Mouse (Mus musculus): ENCODE data around the gene Acot7.

Acot7 gene

DNA sequence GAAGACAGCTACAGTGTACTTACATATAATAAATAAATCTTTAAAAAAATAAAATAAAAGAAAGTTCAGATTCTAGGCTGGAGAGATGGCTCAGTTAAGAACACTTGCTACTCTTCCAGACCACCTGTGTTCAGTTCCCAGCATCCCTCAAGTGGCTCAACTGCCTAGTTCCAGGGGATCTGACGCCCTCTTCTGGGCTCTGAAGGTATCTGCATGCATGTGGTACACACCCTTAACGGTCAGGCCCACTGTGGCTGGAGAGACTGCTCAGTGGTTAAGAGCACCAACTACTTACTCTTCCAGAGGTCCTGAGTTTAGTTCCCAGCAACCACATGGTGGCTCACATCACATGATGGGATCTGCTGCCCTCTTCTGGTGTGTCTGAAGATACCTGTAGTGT lies 100.0 kb downstream of the Acot7 start:
- no peak for DNase-seq

DNA sequence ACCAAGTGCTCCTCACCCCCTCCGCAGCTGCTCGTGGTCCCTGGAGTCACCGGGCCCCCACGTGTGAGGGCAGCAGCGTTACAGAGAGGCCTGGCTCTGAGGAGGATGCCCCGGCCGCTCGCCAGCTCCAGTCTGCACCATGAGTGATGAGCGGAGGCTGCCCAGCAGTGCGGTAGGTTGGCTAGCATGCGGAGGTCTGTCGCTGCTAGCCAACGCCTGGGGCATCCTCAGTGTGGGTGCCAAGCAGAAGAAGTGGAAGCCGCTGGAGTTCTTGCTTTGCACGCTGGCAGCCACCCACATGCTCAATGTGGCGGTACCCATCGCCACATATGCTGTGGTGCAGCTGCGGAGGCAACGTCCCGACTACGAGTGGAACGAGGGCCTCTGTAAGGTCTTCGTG lies 101.1 kb downstream of the Acot7 start:
- no peak for DNase-seq

- no peak for DNase-seq
Measured at GRCm38 (mm10) chr4:152281601-152282000, 103.7 kb downstream of the Acot7 start.

GRCm38 (mm10) chr4:152282721-152283120 lies 104.8 kb downstream of the Acot7 start:
- no peak for DNase-seq

DNA sequence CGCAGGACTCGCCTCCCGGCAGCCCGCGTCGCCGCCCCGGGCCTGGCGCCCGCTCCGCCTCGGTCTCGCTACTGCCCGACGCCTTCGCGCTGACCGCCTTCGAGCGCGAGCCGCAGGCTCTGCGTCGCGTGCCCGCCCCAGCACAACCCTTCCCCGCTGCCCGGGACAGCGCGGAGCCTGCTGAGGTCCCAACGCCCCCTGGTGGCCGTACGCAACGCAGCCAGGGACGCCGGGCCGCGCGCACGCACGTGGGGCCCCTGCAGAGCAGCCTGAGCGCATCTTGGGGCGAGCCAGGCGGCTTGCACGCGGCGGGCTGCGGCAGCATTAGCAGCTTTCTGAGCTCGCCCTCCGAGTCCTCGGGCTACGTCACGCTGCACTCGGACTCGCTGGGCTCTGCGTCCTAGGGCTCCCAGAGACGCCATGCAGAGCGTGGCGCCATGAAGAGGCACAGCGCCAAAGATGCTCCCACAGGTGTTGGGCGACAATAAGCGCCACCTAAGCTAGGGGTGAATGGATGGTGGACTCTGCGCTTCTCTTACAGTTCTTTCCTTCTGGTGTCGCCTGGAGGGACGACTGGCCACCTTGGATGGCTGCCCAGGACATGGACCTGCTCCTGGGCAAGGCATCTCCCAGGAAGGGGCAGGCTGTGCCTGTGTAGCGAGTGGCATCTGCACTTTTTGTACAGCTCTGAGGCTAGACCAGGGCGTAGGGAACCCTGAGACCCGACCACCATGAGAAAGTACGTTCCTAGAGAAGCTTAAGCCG lies 105.4 kb downstream of the Acot7 start:
- DNase-seq, result peak; percentile 86

- peak; percentile 92 for DNase-seq
Measured at GRCm38 (mm10) chr4:152285505-152285904, 107.6 kb downstream of the Acot7 start.

GRCm38 (mm10) chr4:152286183-152286582 lies 108.2 kb downstream of the Acot7 start:
- DNase-seq, result no peak

GRCm38 (mm10) chr4:152286887-152287286 lies 109.0 kb downstream of the Acot7 start:
- no peak for DNase-seq

- DNase-seq, result no peak
Measured at GRCm38 (mm10) chr4:152287317-152288120, 109.6 kb downstream of the Acot7 start.

- no peak for DNase-seq
Measured at GRCm38 (mm10) chr4:152288398-152288945, 110.5 kb downstream of the Acot7 start.

DNA sequence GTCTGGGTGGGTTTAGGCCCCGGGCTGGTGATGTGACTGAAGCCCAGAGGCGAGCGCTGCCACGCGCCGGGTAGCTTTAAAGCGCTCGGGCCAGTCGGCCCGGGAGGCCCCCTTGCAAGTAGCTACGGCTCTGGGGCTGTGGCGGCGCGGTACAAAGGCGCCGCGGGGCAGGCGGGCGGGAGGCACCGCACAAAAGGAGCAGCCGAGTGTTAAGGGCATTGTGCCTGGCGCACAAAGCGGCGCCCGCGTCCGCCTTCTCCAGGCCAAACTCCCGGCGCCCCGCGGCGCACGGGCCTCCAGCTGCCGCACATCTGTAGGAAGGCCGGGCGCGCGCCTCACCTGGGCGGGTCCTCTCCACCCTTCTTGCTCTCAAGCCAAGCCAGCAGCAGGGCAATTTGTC lies 112.5 kb downstream of the Acot7 start:
- DNase-seq, result no peak

- DNase-seq, result no peak
Measured at GRCm38 (mm10) chr4:152290991-152291390, 113.1 kb downstream of the Acot7 start.

GRCm38 (mm10) chr4:152291562-152291961 lies 113.6 kb downstream of the Acot7 start, which contains the start of gene Hes3:
Gene Hes3, minus strand, starts transcription at chr4:152291662.
- DNase-seq, result no peak

- no peak for DNase-seq
Measured at GRCm38 (mm10) chr4:152292102-152292765, 114.3 kb downstream of the Acot7 start.

DNA sequence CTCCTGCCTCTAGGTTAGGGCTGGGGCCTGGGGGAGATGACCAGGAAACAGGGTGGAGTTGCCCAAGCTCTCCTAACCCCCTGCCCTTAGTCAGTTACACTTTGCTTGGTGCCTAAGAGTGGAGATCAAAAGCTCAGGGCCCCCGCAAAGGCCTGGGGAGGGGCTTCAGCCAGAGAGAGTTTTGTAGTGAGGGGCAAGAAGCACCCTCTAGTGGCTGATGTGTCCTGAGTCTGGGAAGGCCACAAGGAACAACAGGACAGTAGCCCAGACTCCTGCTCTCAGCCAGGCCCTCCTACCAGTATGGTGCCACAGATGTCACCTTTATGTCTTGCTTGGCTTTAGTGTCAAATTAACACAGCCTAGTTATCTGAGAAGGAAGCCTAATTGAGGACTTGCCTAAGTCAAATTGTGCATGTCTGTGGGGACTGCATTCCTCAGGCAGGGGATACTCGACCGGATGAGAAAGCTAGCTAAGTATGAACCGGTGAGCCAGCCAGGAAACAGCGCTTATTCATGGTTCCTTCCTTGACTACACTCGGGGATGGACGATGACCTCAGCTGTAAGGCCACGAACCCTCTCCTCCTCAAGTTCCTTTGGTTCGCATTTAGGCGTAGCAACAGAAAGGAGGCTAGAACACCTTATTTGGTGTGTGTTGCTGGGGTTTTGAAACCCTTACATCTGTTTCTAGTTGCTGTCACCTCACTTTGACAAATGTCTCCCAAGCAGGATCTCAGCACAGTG lies 116.4 kb downstream of the Acot7 start:
- no peak for DNase-seq

- DNase-seq, result no peak
Measured at GRCm38 (mm10) chr4:152295916-152296315, 118.0 kb downstream of the Acot7 start.

DNA sequence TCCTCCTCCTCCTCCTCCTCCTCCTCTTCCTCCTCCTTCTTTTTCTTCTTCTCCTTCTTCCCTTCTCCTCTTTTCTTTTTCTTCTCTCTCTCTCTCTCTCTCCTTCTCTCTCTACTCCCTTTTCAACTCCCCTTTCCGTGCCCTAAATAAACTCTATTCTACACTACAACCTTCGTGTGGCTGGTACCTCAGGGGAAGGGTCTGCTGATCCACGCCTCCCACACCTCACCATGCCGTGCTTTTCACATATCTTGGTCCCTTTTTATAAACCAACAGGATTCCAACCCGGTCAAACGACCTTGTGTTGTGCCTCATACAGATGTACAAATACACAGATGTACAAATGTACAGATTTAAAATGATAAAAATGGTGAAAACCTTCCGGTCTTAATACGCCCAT lies 118.4 kb downstream of the Acot7 start:
- DNase-seq, result no peak

- DNase-seq, result peak; percentile 98
Measured at GRCm38 (mm10) chr4:152296874-152297861, 119.2 kb downstream of the Acot7 start, which contains the start of gene Icmt. Gene Icmt, plus strand, starts transcription at chr4:152297227.

GRCm38 (mm10) chr4:152298836-152299235 lies 120.9 kb downstream of the Acot7 start:
- DNase-seq, result no peak

DNA sequence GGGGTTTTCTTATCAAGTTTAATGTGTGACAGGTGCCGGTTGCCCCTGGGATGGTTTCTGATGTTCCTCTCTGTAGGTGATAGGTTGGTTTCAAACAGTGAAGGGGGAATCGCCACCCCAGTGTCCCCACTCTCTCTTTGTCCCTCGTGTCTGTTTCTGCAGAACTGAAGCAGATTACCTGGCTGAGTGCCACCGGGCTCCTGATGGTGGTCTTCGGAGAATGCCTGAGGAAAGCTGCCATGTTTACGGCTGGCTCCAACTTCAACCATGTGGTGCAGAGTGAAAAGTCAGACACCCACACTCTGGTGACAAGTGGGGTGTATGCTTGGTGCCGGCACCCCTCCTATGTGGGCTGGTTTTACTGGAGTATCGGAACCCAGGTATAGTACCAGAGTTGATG lies 122.4 kb downstream of the Acot7 start:
- no peak for DNase-seq

DNA sequence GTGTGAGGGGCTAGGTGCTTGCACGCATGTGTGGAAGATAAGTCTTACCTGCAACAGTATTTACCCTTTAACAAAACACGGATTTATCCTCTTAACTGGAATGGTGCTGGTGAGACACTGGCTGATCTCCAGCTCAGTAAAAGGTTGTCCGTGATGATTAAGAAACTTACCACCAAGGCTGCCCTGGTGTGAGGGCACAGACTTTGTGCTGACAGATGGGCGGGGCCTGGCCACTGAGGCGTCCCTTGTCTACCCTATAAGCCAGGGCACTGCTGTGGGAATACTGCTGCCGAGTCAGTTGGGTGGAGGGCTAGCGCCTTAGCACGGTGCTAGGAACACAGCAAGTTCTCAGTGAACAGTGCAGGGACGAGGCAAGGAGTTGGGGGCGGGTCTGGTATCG lies 124.1 kb downstream of the Acot7 start:
- DNase-seq, result no peak

Measured in cerebellum, adult 9-10 months (tissue).